8 mouse cellular contexts compared by ENCODE assay signal in the genomic region with DNA sequence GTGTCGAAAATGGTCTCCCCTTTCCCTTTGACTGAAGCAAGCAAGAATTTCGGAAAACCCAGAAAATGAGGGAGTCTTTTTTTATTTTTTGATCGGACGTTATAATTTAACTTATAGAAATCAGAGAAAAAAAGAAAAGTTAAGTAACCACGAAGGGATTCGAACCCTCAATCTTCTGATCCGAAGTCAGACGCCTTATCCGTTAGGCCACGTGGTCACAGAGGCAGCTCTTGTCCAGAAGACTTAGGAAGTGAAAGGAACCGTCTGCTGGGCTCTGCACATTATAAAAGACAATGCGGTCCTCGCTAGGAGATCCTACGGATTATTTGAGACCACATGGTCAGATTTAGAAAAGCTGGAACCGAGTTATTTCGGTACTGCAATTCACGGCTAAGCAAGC. TPM values are rescaled to one million over a fixed set of nuclear protein-coding genes. Genes with fewer than 3 reads are reported as not detected.
DNase-seq lines count a peak whose midpoint lies in the region; ATAC-seq and TF ChIP-seq lines count a peak whose summit lies in the region.

No protein-coding gene starts in this region.

- H3K4me3 ChIP-seq in cortical plate, adult 2 months (ENCODE audit: insufficient read depth, low read length) = peak overlapping the region; percentile 2
- H3K4me3 ChIP-seq in gastrocnemius, adult 2 months = peak overlapping the region; percentile 73
- peak overlapping the region; percentile 37 for H3K4me3 ChIP-seq in hindbrain, postnatal 0 days (ENCODE audit: low read length)

- under 1% methylated on average over 17 of the region's 17 CpGs for WGBS in hindbrain, postnatal 0 days

- H3K36me3 ChIP-seq in hindbrain, postnatal 0 days (ENCODE audit: insufficient read depth, low read length) = no peaks in the 10 kb centered on the region

- DNase-seq in ZHBTc4 (ENCODE audit: low read depth, low spot score) = peak; percentile 92
- DNase-seq in gastrocnemius, adult 2 months = peak; percentile 85
- peak; percentile 97 for DNase-seq in hindbrain, postnatal 0 days (ENCODE audit: low spot score)
- DNase-seq in left cerebral cortex, adult 18-20 months (ENCODE audit: low spot score in 2 of 2) = peak; percentile 91 to 94
- DNase-seq in lung, postnatal 36 days = peak; percentile 96
- DNase-seq in retina, embryonic 14.5 days (ENCODE audit: low spot score) = peak; percentile 98
- DNase-seq in thymus, postnatal 4 days = peak; percentile 87

- peak overlapping the region; percentile 62 for H3K4me2 ChIP-seq in hindbrain, postnatal 0 days (ENCODE audit: low read depth, low read length)

- H3K4me1 ChIP-seq in cortical plate, adult 2 months (ENCODE audit: control insufficient read depth, insufficient read depth, low read length) = no peaks in the 10 kb centered on the region
- no peaks in the 10 kb centered on the region for H3K4me1 ChIP-seq in hindbrain, postnatal 0 days (ENCODE audit: insufficient read depth, low read length)

- ATAC-seq in hindbrain, postnatal 0 days = peak; percentile 67; the same call in 1 of the 2 replicates

- H3K27me3 ChIP-seq in hindbrain, postnatal 0 days (ENCODE audit: insufficient read depth, low read length) = no peaks in the 10 kb centered on the region

- TF ChIP-seq CTCF in cortical plate, adult 2 months (IDR thresholded peaks at IDR 0.05; ENCODE audit: extremely low read depth, insufficient read depth, low read length) = no peak
- TF ChIP-seq CTCF in gastrocnemius, adult 2 months (IDR thresholded peaks at IDR 0.05) = no peak
- no peak for TF ChIP-seq CTCF in hindbrain, postnatal 0 days (IDR thresholded peaks at IDR 0.05; ENCODE audit: low read depth)

- TF ChIP-seq POLR2A in cortical plate, adult 2 months (IDR thresholded peaks at IDR 0.05; ENCODE audit: extremely low read depth, insufficient read depth, low read length) = no peak

- peak overlapping the region; percentile 51; the same call in 1 of the 2 replicates for H3K9ac ChIP-seq in hindbrain, postnatal 0 days (replicated peaks; ENCODE audit: low read length)

- no peaks in the 10 kb centered on the region for H3K9me3 ChIP-seq in hindbrain, postnatal 0 days (ENCODE audit: low read length)

- intact Hi-C loops in gastrocnemius, adult 2 months (cut with DNase I) = no loop called here

- no peak overlapping the region for H3K27ac ChIP-seq in cortical plate, adult 2 months (ENCODE audit: insufficient read depth, low read length)
- H3K27ac ChIP-seq in gastrocnemius, adult 2 months = peak overlapping the region; percentile 20; the same call in 1 of the 2 replicates
- peak overlapping the region; percentile 12; the same call in 1 of the 2 replicates for H3K27ac ChIP-seq in hindbrain, postnatal 0 days

RNA-seq across cellular contexts. Expression of a gene that starts 4.5 kb away (rescaled TPM):
- polyA plus RNA-seq in cortical plate, adult 2 months (2012; rRNA removed) = 20.7 and 34.8 TPM in 2 replicates
- 100 to 1,000 TPM; 131 to 139 TPM for total RNA-seq in gastrocnemius, adult 2 months (2021)
- total RNA-seq in hindbrain, postnatal 0 days (2014; rRNA removed) = 2,417 and 3,828 TPM in 2 replicates
- 4.2 and 5.5 TPM in 2 replicates for polyA plus RNA-seq in hindbrain, postnatal 0 days (2015; fragmentation: Nextera tagmentation; extraction: Ambion mirVana)
- 100 to 1,000 TPM; 329 to 333 TPM for total RNA-seq in left cerebral cortex, adult 18-20 months (2021)

RNA-seq across cellular contexts. Expression of a gene that starts 7.4 kb away (rescaled TPM):
- 6.4 and 14.2 TPM in 2 replicates for polyA plus RNA-seq in cortical plate, adult 2 months (2012; rRNA removed)
- total RNA-seq in gastrocnemius, adult 2 months (2021) = 1 to 10 TPM in 1 of 2 experiments, not detected in 1; 2.0 TPM
- total RNA-seq in hindbrain, postnatal 0 days (2014; rRNA removed) = 415 and 567 TPM in 2 replicates
- polyA plus RNA-seq in hindbrain, postnatal 0 days (2015; fragmentation: Nextera tagmentation; extraction: Ambion mirVana) = 3.3 and 7.9 TPM in 2 replicates
- total RNA-seq in left cerebral cortex, adult 18-20 months (2021) = 1 to 10 TPM; 1.5 to 3.4 TPM

RNA-seq across cellular contexts. Expression of a gene that starts 8.9 kb away (rescaled TPM):
- polyA plus RNA-seq in cortical plate, adult 2 months (2012; rRNA removed) = 0.74 and 0.92 TPM in 2 replicates
- total RNA-seq in gastrocnemius, adult 2 months (2021) = not detected
- total RNA-seq in hindbrain, postnatal 0 days (2014; rRNA removed) = 544 and 673 TPM in 2 replicates
- 1.4 and 2.2 TPM in 2 replicates for polyA plus RNA-seq in hindbrain, postnatal 0 days (2015; fragmentation: Nextera tagmentation; extraction: Ambion mirVana)
- 1 to 10 TPM; 3.1 to 3.5 TPM for total RNA-seq in left cerebral cortex, adult 18-20 months (2021)

RNA-seq across cellular contexts. Expression of a gene that starts 16.9 kb away (rescaled TPM):
- polyA plus RNA-seq in cortical plate, adult 2 months (2012; rRNA removed) = 0.29 and 0.38 TPM in 2 replicates
- 1 to 10 TPM in 1 of 2 experiments, under 1 TPM in 1; 0.94 to 1.0 TPM for total RNA-seq in gastrocnemius, adult 2 months (2021)
- 65.9 and 103 TPM in 2 replicates for total RNA-seq in hindbrain, postnatal 0 days (2014; rRNA removed)
- polyA plus RNA-seq in hindbrain, postnatal 0 days (2015; fragmentation: Nextera tagmentation; extraction: Ambion mirVana) = 0.13 and 0.35 TPM in 2 replicates
- total RNA-seq in left cerebral cortex, adult 18-20 months (2021) = under 1 TPM; 0.54 to 0.67 TPM

RNA-seq across cellular contexts. Expression of a gene that starts 17.5 kb away (rescaled TPM):
- 0.73 TPM in 1 of 2 replicates, not detected in the other for polyA plus RNA-seq in cortical plate, adult 2 months (2012; rRNA removed)
- total RNA-seq in gastrocnemius, adult 2 months (2021) = 1 to 10 TPM; 2.9 to 4.0 TPM
- 466 and 603 TPM in 2 replicates for total RNA-seq in hindbrain, postnatal 0 days (2014; rRNA removed)
- polyA plus RNA-seq in hindbrain, postnatal 0 days (2015; fragmentation: Nextera tagmentation; extraction: Ambion mirVana) = 0.16 and 0.54 TPM in 2 replicates
- 10 to 100 TPM; 16.3 to 17.0 TPM for total RNA-seq in left cerebral cortex, adult 18-20 months (2021)

Comparison
In these comparisons a context has a peak if more than half of its experiments do, and no peak if none do; other contexts are left out.
1. H3K4me3 ChIP-seq: peak in every context shown above with its lines; median percentile 73 in gastrocnemius, adult 2 months; 37 in hindbrain, postnatal 0 days; 2 in cortical plate, adult 2 months.
2. RNA of a gene that starts 7.4 kb away (total RNA-seq): 415 to 567 TPM in hindbrain, postnatal 0 days; 1.5 to 3.4 TPM in left cerebral cortex, adult 18-20 months and 2.0 TPM in gastrocnemius, adult 2 months; every median in the first group is over 10 times any median in the second.
3. RNA of a gene that starts 8.9 kb away (total RNA-seq): 544 to 673 TPM in hindbrain, postnatal 0 days; 3.1 to 3.5 TPM in left cerebral cortex, adult 18-20 months and not detected in gastrocnemius, adult 2 months; every median in the first group is over 100 times any median in the second.
4. Peak in every context shown above with its lines, with median percentiles within 50 percentile points of each other: DNase-seq.